Mouse (Mus musculus) small intestine, adult 10 weeks (tissue): Measurements from ENCODE around the gene Vax2. TPM values are rescaled to one million over a fixed set of nuclear protein-coding genes. Genes with fewer than 3 reads are reported as not detected.

Experiments used
- polyA plus RNA-seq: library from polyadenylated mRNA; stranded (reverse); fragments of 350-450 nt; fragmentation: Illumina TruSeq; extraction: RNeasy Lipid Tissue Mini Kit (QIAGEN cat#74804); gene quantifications from one replicate; pipeline ENCODE4 v1.2.3, GENCODE M21; 2014; ENCODE audit warnings: low replicate concordance

The Vax2 gene
- not detected for polyA plus RNA-seq

GRCm38 (mm10) chr6:83711067-83711675, at the start of gene Vax2:
Gene Vax2 (plus strand): TSS chr6:83711264.

DNA sequence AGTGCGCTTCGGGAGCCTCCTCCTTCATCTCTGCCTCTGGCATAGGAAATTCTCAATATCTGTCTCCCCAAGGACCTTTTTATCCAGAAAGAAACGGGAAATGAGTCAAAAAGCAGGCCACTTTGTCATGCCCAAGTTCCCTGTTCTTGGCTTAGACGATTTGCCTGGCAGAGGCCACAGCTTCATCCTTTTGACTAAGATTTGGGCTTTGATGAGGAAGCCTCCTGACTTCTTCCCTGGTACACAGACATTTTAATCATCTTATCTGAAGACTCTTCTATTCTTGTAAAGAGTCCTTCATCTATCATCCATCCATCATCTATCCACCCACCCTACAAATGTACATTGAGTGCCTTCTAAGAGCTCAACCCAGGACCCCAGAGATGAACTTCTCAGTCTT, 33.3 kb upstream of the Vax2 start, which contains the start of gene Cd207:
Gene Cd207 (minus strand): TSS at position 101 of the 400 bp plus-strand sequence.

DNA sequence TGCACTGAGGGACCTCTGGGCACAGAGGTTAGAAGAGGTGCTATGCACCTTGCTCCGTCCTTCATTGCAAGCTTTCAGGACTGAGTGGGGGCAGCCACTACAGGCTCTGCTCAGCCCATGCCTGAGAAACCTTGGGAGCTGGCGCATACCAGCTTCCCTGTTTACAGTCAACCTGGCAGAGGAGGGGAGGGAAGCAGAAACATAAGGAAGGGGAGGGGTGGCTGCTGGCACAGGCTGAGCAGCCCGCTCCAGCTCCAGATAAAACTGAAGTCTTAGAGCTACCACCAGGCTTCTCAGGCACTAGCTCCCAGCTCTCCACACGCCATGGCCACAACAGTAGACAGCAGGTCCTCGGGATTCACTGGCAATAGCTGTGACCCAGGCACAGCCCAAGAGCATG, 31.7 kb downstream of the Vax2 start, which contains the start of gene Atp6v1b1:
Gene Atp6v1b1 (plus strand): TSS at position 230 of the 400 bp plus-strand sequence.

DNA sequence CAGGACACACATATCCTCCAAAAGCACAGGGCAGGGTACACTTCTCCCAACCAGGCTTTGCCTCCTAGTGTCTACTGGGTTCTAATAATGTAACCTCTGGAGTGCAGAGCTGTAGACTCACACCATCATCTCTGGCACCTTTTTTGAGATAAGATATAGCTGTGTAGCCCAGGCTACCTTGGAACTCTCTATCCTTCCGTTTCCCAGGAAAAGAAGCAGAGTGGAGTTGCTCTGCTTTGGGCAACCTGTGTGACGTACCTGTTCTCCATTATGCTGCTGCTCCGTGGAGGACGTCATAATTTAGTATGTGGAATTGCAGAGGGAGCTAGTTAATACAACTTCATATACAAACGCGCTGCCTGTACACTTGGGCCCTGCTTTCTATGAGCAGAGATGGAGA, 51.3 kb downstream of the Vax2 start, which contains the start of gene Ankrd53:
Gene Ankrd53 (plus strand): TSS at position 301 of the 400 bp plus-strand sequence.

GRCm38 (mm10) chr6:83775638-83776293, 64.7 kb downstream of the Vax2 start, which contains the start of gene Tex261:
Gene Tex261 (minus strand): TSS chr6:83775813.

Other genes with a start within 250 kb of the Vax2 start
- 15.9 TPM for gene Dguok, start 204.3 kb upstream of the Vax2 start, polyA plus RNA-seq
- 19.4 TPM for gene Actg2, start 175.0 kb upstream of the Vax2 start, polyA plus RNA-seq
- 68.6 TPM for gene Stambp, start 138.5 kb upstream of the Vax2 start, polyA plus RNA-seq
- not detected for gene Clec4f, start 55.1 kb upstream of the Vax2 start, polyA plus RNA-seq
- not detected for gene Cd207, start 33.4 kb upstream of the Vax2 start, polyA plus RNA-seq
- gene Atp6v1b1, start 31.7 kb downstream of the Vax2 start, polyA plus RNA-seq: not detected
- not detected for gene Ankrd53, start 51.4 kb downstream of the Vax2 start, polyA plus RNA-seq
- 26.1 TPM for gene Tex261, start 64.5 kb downstream of the Vax2 start, polyA plus RNA-seq
- 7.1 TPM for gene Nagk, start 83.7 kb downstream of the Vax2 start, polyA plus RNA-seq
- gene Paip2b, start 120.5 kb downstream of the Vax2 start, polyA plus RNA-seq: 14.0 TPM
- gene Zfp638, start 155.8 kb downstream of the Vax2 start, polyA plus RNA-seq: 170 TPM